Mouse (Mus musculus): Measurements from ENCODE around the gene Etnk2. TPM values are rescaled to one million over a fixed set of nuclear protein-coding genes. Genes with fewer than 3 reads are reported as not detected.

The Etnk2 gene
- total and polyA plus RNA-seq, 2 experiments from 2014 or later: 29.6 to 49.7 TPM

- no peak for TF ChIP-seq CTCF (IDR thresholded peaks at IDR 0.05; ENCODE audit: low read depth)
- H3K9me3 ChIP-seq (ENCODE audit: low read length): no peaks in the 10 kb centered on the region
- H3K36me3 ChIP-seq (ENCODE audit: insufficient read depth, low read length): no peaks in the 10 kb centered on the region
- DNase-seq (ENCODE audit: low spot score) (no peak), ATAC-seq (no peak)
- H3K4me1 ChIP-seq (ENCODE audit: insufficient read depth, low read length): peaks cover 11% of the 10 kb centered on the region; the same call in 1 of the 2 replicates
- 81% methylated on average over 13 of the region's 13 CpGs for WGBS
- H3K9ac ChIP-seq (replicated peaks; ENCODE audit: low read length): no peak overlapping the region
- no peaks in the 10 kb centered on the region for H3K27me3 ChIP-seq (ENCODE audit: insufficient read depth, low read length)
- H3K4me2 ChIP-seq (ENCODE audit: low read depth, low read length): no peak overlapping the region
- H3K4me3 ChIP-seq (ENCODE audit: low read length): no peak overlapping the region
- H3K27ac ChIP-seq: no peak overlapping the region
These were observed 36.8 kb downstream of the Etnk2 start for GRCm38 (mm10) chr1:133400014-133400725.

- Histone ChIP-seq H3K4me1 (ENCODE audit: insufficient read depth, low read length) (no peaks in the 10 kb centered on the region), H3K36me3 (ENCODE audit: insufficient read depth, low read length) (no peaks in the 10 kb centered on the region), H3K9me3 (ENCODE audit: low read length) (no peaks in the 10 kb centered on the region), H3K4me3 (ENCODE audit: low read length) (no peak overlapping the region), H3K27me3 (ENCODE audit: insufficient read depth, low read length) (no peaks in the 10 kb centered on the region), H3K4me2 (ENCODE audit: low read depth, low read length) (no peak overlapping the region), H3K27ac (no peak overlapping the region), H3K9ac (replicated peaks; ENCODE audit: low read length) (no peak overlapping the region)
- no peak for TF ChIP-seq CTCF (IDR thresholded peaks at IDR 0.05; ENCODE audit: low read depth)
- WGBS: 95% methylated on average over 4 of the region's 4 CpGs
- DNase-seq (ENCODE audit: low spot score): no peak
- no peak for ATAC-seq
These were observed 40.6 kb downstream of the Etnk2 start for GRCm38 (mm10) chr1:133404005-133404404.

GRCm38 (mm10) chr1:133406614-133407013 lies 43.2 kb downstream of the Etnk2 start:
- Histone ChIP-seq H3K9me3 (ENCODE audit: low read length) (no peaks in the 10 kb centered on the region), H3K27ac (no peak overlapping the region), H3K27me3 (ENCODE audit: insufficient read depth, low read length) (no peaks in the 10 kb centered on the region), H3K4me2 (ENCODE audit: low read depth, low read length) (no peak overlapping the region), H3K36me3 (ENCODE audit: insufficient read depth, low read length) (no peaks in the 10 kb centered on the region), H3K4me3 (ENCODE audit: low read length) (no peak overlapping the region), H3K4me1 (ENCODE audit: insufficient read depth, low read length) (no peaks in the 10 kb centered on the region), H3K9ac (replicated peaks; ENCODE audit: low read length) (no peak overlapping the region)
- DNase-seq (ENCODE audit: low spot score): no peak
- no peak for TF ChIP-seq CTCF (IDR thresholded peaks at IDR 0.05; ENCODE audit: low read depth)
- WGBS: 85% methylated on average over 7 of the region's 7 CpGs
- ATAC-seq: no peak

- H3K27me3 ChIP-seq (ENCODE audit: insufficient read depth, low read length): no peaks in the 10 kb centered on the region
- H3K27ac ChIP-seq: no peak overlapping the region
- H3K36me3 ChIP-seq (ENCODE audit: insufficient read depth, low read length): no peaks in the 10 kb centered on the region
- H3K9me3 ChIP-seq (ENCODE audit: low read length): no peaks in the 10 kb centered on the region
- H3K4me3 ChIP-seq (ENCODE audit: low read length): no peak overlapping the region
- no peak for TF ChIP-seq CTCF (IDR thresholded peaks at IDR 0.05; ENCODE audit: low read depth)
- no peak overlapping the region for H3K9ac ChIP-seq (replicated peaks; ENCODE audit: low read length)
- H3K4me1 ChIP-seq (ENCODE audit: insufficient read depth, low read length): no peaks in the 10 kb centered on the region
- ATAC-seq (no peak), DNase-seq (ENCODE audit: low spot score) (no peak)
- H3K4me2 ChIP-seq (ENCODE audit: low read depth, low read length): no peak overlapping the region
- WGBS: 53% methylated on average over 6 of the region's 6 CpGs
These were observed 44.1 kb downstream of the Etnk2 start for GRCm38 (mm10) chr1:133407436-133407835.

- WGBS: 60% methylated on average over 9 of the region's 9 CpGs
- Histone ChIP-seq H3K27ac (no peak overlapping the region), H3K9me3 (ENCODE audit: low read length) (no peaks in the 10 kb centered on the region), H3K36me3 (ENCODE audit: insufficient read depth, low read length) (no peaks in the 10 kb centered on the region), H3K4me3 (ENCODE audit: low read length) (no peak overlapping the region), H3K9ac (replicated peaks; ENCODE audit: low read length) (no peak overlapping the region), H3K27me3 (ENCODE audit: insufficient read depth, low read length) (no peaks in the 10 kb centered on the region), H3K4me2 (ENCODE audit: low read depth, low read length) (no peak overlapping the region), H3K4me1 (ENCODE audit: insufficient read depth, low read length) (no peaks in the 10 kb centered on the region)
- ATAC-seq: no peak
- no peak for TF ChIP-seq CTCF (IDR thresholded peaks at IDR 0.05; ENCODE audit: low read depth)
- DNase-seq (ENCODE audit: low spot score): no peak
These were observed 44.9 kb downstream of the Etnk2 start for GRCm38 (mm10) chr1:133408321-133408720.

- H3K4me3 ChIP-seq (ENCODE audit: low read length): no peak overlapping the region
- H3K9ac ChIP-seq (replicated peaks; ENCODE audit: low read length): no peak overlapping the region
- DNase-seq (ENCODE audit: low spot score) (no peak), ATAC-seq (no peak)
- no peak overlapping the region for H3K4me2 ChIP-seq (ENCODE audit: low read depth, low read length)
- WGBS: 24% methylated on average over 6 of the region's 6 CpGs
- H3K27ac ChIP-seq: no peak overlapping the region
- no peaks in the 10 kb centered on the region for H3K36me3 ChIP-seq (ENCODE audit: insufficient read depth, low read length)
- TF ChIP-seq CTCF (IDR thresholded peaks at IDR 0.05; ENCODE audit: low read depth): no peak
- H3K27me3 ChIP-seq (ENCODE audit: insufficient read depth, low read length): no peaks in the 10 kb centered on the region
- H3K9me3 ChIP-seq (ENCODE audit: low read length): no peaks in the 10 kb centered on the region
- H3K4me1 ChIP-seq (ENCODE audit: insufficient read depth, low read length): no peaks in the 10 kb centered on the region
These were observed 45.6 kb downstream of the Etnk2 start for GRCm38 (mm10) chr1:133408880-133409516.

GRCm38 (mm10) chr1:133409786-133410185 lies 46.4 kb downstream of the Etnk2 start:
- WGBS: 61% methylated on average over 9 of the region's 9 CpGs
- H3K4me2 ChIP-seq (ENCODE audit: low read depth, low read length): no peak overlapping the region
- DNase-seq (ENCODE audit: low spot score): no peak
- H3K36me3 ChIP-seq (ENCODE audit: insufficient read depth, low read length): no peaks in the 10 kb centered on the region
- H3K27me3 ChIP-seq (ENCODE audit: insufficient read depth, low read length): no peaks in the 10 kb centered on the region
- H3K4me1 ChIP-seq (ENCODE audit: insufficient read depth, low read length): 0 out of 2 replicates have a peak, but pooled peaks cover under 1% of the 10 kb centered on the region
- no peak overlapping the region for H3K4me3 ChIP-seq (ENCODE audit: low read length)
- no peaks in the 10 kb centered on the region for H3K9me3 ChIP-seq (ENCODE audit: low read length)
- H3K9ac ChIP-seq (replicated peaks; ENCODE audit: low read length): no peak overlapping the region
- no peak for TF ChIP-seq CTCF (IDR thresholded peaks at IDR 0.05; ENCODE audit: low read depth)
- H3K27ac ChIP-seq: no peak overlapping the region
- ATAC-seq: no peak
